Mouse (Mus musculus): ENCODE results near the gene Mrps21.
A peak's percentile ranks its signal among the peaks of the same experiment; 100 is the strongest.

DNA sequence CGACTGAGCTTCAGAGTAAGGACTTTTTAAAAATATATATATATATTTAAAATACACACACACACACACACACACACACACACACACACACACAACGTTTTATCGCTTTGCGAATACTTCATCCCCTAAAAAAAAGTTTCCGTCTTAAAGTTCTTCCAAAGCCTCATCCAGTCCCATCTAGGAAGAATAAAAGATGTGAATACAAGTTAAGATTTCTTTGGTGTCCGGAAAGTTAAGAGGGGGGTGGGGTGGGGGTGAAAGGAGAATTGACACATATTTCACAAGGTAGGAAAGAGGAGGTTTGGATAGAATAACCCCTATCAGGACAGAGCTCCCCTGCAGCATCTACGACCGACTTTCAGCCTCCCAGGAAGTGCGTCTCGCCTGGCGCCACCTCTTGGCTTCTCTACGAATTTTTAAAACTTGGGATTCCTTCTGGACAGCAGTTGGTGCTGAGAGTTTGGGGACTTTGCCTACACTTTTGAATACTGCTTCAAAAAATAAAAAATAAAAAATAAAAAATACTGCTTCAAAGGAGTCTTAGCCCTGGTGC is 34.7 kb upstream of the Mrps21 start:
- TF ChIP-seq POLR2A (IDR thresholded peaks at IDR 0.05; ENCODE audit: insufficient read depth, low read depth, low read length) (peak; percentile 38; the same call in 1 of the 2 replicates), EP300 (IDR thresholded peaks at IDR 0.05; ENCODE audit: insufficient read depth, low read depth, low read length) (0 out of 2 replicates have a peak, but pooled peaks have one; percentile 26)

Data from heart, adult 2 months (tissue).